Mouse (Mus musculus) heart, adult 11 months (tissue): ENCODE data around the gene Pla2g15.

Experiments
- DNase-seq: peaks from one replicate; pipeline ENCODE4 v3.0.0; 2022

Pla2g15 gene

DNA sequence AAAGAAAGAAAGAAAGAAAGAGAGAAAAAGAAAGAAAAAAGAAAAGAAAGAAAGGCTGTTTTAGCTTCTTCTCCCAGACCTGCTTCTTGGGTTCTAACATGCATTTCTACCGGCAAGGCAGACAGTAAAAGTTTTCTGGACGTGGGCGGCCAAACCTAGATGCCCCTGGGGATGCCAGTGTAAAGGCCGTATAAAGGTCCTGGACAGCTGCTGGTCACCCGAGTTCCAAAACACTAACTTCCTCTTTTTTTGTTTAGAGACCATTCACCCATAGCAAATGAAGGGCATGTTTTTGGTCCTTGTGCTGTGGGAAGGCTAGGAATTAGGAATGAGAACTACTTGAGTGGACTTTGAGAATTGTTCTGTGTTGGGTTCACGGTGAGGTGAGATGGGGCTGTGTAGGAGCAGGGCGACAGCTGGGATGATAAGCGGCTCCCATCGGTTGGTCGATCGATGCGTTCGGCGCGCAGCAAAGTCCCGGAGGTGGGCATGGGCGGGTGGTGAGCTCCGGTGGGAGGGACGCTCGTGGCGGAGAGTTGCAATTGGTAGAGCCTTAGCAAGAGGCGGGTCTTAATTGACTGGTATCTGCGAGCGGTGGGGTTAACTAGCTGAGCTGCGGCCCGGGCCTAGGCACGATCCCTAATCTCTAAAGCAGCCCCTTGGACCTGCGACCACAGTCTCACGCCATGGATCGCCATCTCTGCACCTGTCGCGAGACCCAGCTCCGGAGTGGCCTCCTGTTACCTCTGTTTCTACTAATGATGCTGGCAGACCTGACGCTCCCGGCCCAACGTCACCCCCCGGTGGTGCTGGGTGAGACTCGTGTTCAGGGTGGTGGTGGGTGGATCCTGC, at the start of gene Pla2g15:
Pla2g15 (plus strand) TSS at position 599 of the 852 bp plus-strand sequence.
- DNase-seq: peak; percentile 100

DNA sequence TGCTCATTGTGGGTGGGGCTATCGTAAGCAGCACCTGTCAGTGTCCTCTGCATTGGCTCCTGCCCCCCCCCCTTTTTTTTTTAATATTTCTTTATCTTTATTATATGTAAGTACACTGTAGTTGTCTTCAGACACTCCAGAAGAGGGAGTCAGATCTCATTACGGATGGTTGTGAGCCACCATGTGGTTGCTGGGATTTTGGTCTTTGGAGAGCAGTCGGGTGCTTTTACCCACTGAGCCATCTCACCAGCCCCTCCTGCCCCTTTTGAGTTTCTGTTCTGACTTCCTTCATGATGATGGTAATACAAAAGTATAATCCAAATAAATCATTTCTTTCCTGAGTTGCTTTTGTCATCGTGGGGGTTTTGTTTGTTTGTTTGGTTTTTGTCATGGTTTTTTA, 47.9 kb upstream of the Pla2g15 start:
- no peak for DNase-seq

DNA sequence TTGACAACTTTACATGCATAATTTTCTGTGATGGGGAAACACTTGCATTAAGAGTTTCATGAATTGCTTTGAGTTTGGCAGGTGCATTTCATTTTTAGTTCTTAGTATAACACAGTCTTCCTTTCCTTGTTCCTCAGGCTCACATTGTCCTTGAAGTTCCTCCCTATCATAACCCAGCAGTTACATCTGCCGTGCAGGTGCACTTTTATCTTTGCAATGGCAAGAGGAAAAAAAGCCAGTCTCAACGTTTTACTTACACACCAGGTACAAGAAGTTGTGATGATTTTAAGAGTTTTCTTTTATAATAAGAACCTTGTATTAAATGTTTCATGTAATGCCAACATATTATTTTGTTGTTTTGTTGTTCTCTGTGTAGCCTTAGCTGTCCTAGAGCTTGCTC, 46.3 kb upstream of the Pla2g15 start:
- DNase-seq: no peak

DNA sequence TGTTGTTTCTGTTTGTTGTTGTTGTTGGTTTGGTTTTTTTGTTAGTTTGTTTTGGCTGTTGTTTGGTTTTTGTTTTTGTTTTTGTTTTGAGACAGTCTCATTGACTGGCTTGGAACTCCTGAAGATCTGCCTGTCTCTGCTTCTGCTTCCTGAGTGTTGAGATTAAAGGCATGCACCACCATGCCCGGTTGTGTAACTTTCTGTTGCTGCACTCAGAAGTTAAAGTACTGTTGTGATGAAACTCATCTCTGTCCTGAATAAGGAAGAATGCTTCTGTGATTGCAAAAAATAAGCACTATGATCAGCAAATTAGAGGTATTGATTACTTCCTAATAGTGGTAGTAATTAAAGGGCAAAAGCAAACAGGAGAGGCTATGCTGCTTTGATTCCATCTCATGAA, 44.0 kb upstream of the Pla2g15 start:
- no peak for DNase-seq

DNA sequence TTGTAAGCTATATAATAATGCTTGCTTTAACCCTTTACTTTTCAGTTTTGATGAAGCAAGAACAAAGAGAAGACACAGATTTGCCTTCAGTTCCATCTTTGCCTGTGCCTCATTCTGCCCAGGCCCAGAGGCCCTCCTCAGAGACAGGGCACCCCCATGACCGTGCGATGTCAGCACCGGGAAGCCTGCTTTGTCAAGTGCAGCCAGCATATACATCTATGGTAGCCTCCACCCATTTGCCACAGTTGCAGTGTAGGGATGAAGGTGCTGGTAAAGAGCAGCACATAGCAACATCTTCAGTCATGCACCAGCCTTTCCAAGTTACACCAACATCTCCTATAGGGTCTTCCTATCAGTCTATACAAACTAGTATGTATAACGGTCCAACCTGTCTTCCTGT, 42.1 kb upstream of the Pla2g15 start:
- peak; percentile 91 for DNase-seq

DNA sequence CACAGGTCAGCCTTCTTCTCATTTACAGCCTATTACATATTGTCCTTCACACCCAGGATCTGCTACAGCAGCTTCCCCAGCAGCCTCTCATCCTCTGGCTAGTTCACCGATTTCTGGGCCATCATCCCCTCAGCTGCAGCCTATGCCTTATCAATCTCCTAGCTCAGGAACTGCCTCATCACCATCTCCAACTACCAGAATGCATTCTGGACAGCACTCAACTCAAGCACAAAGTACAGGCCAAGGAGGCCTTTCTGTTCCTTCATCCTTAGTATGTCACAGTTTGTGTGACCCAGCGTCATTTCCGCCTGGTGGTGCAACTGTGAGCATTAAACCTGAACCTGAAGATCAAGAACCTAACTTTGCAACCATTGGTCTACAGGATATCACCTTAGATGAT, 41.5 kb upstream of the Pla2g15 start:
- peak; percentile 95 for DNase-seq

DNA sequence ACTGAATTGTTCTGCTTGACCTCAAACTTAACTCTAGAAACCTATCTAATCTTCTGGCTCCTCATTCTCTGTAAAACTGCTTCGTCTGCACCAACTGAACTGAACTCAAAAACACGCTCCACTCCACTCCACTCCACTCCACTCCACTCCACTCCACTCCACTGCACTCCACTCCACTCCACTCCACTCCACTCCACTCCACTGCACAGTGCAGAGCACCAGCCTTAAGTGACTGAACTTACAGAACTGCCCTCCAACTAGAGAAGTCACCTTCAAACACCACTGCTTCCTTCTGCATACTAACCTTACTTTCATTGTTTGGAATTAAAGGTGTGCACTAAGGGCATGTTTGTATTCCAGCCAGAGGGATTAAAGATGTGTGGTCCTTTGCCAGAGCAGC, 38.2 kb upstream of the Pla2g15 start:
- peak; percentile 70 for DNase-seq

DNA sequence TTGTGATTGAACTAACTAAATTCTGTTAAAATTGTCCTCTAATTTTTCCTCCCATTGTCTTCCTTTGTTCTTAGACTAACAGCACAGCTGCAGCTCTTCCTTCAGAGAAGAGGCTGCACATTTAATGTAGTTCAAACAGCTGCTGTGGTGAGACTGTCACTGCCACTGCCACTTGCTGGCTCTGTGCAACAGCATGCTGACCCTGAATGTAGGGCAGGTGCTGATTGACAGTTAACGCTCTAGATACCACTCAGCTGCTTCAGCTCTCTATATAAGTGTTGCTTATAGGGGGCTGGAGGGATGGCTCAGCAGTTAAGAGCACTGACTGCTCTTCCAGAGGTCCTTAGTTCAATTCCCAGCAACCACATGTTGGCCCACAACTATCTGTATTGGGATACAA, 37.7 kb upstream of the Pla2g15 start:
- DNase-seq: peak; percentile 29

DNA sequence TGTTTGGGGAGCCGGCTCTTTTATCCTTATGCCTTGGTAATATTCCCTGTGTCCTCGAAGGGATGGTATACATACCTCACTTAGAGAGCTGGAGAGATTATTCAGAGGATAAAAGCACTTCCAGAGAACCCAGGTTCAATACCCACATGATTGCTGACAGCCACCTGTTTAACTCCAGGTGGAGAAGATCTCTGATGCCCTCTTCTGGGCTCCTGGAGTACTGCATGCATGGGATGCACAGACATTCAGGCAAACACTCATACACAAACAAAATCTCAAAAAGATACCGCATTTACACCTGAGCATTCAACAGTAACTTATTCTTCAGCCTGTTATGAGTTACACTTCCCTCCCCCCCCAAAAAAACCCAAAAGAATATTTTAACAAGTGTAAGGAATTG, 34.3 kb upstream of the Pla2g15 start:
- DNase-seq: no peak

DNA sequence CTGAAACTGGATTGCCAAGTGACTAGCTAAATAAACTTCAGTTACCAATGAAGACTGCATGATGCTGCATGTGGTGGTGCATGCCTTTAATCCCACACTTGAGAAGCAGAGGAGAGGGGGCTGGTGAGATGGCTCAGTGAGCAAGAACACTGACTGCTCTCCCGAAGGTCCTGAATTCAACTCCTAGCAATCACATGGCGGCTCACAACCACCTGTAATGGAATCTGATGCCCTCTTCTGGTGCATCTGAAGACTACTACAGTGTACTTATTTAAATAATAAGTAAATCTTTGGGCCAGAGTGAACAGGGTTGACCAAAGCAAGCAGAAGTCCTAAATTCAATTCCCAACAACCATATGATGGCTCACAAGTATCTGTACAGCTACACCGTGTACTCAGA, 26.8 kb upstream of the Pla2g15 start:
- no peak for DNase-seq

DNA sequence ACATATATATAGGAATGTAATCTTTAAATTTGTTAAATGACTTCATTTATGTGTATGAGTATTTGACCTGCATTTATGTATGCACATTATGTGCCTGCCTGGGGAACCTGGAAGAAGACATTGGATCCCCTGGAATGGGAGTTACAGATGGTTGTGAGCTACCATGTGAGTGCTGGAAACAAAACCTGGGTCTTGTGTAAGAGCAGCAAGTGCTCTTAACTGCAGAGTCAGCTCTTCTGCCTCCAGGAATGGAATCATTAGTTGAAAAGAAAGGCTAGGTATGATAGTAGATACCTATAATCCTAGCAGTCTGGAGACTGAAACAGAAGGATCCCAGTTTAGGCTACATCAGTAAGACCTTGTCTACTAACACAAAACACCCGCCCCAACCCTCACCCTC, 24.1 kb upstream of the Pla2g15 start:
- DNase-seq: peak; percentile 55

DNA sequence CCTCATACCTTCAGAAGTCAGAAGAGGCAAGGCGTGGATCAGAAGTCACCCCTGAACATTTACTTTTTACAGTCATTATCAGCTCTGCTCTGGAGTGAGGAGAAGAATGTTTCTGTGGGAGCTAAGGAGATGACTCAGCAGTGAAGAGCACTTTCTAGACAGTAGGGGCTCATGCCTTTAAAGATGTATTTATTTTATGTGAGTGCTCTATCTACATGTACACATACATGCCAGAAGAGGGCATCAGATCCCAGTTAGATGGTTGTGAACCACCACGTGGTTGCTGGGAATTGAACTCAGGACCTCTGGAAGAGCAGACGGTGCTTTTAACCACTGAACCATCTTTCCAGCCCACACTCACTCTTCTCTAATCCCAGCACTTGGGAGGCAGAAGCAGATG, 23.1 kb upstream of the Pla2g15 start:
- peak; percentile 72 for DNase-seq

DNA sequence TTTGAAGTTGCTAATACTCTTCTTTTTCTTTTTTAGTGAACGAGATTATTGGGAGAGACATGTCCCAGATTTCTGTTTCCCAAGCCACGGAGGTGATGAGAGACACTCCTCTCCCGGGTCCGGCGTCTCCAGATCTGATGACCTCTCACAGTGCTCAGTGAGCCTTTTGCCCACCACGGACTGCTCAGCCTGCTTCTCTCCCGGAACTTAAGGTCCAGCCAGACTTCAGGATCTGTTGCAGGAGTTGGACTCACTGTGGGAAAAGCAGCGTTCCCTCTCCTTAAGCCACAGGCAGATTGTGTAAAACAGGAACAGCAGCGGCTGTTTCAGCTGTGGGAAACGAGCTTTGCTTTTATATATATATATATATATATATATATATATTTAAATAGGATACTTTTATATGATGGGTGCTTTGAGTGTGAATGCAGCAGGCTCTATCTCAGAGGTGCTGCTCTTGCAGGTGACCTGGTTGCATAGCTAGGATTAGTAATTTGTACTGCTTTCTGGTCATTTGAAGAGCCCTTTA, 22.3 kb upstream of the Pla2g15 start:
- peak; percentile 94 for DNase-seq

DNA sequence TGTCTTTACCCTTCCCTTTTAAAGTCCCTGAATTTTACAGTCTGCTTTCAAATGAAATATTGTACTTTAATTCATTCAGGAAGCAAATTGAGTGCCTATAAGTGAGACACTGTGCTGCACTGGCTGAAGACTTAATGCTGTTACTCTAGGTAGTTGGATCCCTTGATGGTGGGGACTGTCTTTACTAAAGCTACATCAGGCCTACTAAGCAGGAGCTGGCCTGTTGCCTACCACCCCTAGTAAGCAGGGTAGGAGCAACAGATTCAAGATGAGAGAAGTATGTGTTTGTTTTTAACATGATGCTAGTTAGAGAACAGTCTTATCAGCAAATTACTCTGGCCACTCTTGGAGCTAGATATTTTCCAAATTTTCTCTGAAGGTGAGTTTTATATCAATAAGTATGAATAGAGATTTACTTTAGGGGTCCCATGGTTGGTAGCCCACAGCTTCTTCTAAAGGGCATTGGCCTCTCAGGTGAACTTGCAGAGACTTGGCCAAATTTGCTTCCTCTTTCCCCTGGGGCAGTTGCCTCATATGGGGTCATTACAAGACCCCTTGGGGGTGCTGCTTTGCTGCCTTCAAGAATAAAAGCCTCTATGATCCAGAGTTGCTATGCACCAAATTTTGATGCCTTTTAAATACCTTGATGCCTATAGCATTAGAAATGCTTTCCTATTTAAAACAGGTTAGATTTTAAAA, 20.8 kb upstream of the Pla2g15 start:
- DNase-seq: peak; percentile 95

DNA sequence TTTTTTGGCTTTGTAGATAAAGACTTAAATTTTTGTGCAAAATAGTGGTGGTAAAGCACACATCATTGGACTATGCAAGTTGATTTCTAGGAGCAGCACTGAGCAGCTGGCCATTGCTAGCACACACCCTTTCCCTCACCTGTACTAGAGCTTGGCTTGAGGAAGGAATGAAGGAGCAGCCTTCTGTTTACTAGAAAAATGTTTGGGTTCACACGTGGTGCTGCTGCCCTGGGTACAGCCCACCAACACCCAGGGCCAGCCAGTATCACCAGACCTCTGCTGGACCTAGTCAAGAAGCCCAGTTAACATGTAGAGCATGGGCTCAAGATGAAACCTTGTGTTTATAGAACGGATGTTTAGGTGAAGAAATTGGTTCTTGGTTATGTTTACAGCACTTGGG, 20.2 kb upstream of the Pla2g15 start:
- peak; percentile 92 for DNase-seq

DNA sequence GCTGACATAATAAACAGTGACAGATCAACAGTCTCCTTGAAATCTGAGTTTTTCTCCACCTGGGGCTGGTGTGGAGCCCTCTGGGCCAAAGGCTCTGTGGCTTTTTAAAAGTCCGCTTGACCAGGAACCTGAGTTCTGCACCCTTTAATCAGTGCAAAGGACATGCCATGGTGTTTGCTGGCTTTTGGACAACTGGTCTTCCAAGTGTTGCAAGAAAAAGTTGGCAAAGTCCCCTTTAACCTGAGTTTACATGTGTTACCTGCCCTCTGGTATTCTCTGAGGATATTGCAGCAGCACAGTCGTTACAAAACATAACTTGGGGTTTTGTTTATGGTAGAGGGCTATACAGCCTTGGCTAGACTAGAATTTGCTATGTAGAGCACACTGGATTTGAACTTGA, 19.7 kb upstream of the Pla2g15 start:
- DNase-seq: no peak

DNA sequence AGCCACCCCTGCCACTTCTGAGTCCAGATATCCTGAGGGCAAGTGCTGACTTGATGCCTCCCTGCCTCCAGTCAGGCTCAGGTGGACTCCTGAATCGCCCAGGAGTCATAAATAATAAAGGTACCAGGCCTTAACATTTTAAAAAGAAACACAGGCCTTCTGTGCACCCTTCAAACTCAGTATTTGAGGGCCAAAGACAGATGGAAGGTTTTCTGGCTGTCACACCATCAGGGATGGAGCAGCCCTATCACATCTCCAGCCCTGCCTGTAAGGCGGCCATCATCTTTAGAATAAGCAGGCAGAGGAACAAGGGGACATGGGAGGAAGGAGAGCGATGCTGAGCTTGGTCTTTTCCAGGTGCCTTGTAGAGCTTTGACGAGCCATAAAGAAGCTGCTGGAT, 19.2 kb upstream of the Pla2g15 start:
- DNase-seq: peak; percentile 83

DNA sequence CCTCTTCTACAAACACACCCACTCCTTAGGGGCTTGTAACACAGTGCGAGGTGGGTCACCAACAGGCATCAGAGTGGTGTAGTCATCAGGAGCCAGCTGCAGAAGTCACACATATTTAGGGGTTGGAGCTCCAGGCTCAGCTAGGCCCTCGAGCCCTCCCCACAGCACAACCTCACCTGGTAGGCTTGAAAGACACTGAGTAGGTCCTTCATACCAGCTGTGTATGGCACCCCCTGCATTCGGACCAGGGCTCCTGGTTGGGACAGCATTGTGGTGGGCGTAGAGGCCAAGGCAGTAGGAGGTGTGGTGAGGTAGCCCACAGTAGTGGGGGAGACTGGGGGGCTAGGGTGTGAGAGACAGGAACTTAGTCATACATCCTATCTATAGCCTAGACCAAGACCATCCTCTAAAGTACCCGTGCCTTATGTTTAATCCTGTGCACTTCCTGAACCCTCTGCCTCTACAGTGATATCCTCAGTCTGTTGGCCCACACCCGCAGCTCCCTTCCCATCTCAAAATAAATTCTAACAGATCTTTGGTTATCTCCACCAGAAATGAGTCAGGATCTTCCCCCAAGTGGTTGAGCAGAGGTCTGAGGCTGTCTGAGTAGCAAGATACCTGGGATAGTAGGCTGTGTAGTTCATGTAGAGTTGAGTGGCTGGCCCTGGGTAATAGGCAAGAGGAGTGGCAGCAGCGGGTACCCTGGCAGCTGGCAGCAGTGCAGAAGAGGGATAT, 18.5 kb upstream of the Pla2g15 start:
- DNase-seq: peak; percentile 76

DNA sequence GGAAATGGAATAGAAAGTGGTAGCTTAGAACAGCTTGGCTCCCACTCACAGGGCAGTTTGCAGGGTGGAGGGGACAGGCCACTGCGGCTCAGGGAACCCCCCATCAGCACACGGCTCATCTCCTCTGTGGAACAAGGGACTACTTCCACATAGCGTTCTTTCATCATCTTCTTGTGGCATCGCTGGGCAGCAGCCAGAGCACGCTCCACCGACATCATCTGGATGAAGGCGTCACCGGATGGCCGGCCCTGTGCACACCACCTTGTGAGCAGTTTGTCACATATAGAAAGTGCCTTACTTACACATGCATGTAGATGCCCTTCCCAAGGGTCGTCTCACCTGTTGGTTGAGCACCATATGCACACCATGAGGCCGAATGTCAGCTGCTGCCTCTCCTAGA, 17.8 kb upstream of the Pla2g15 start:
- peak; percentile 89 for DNase-seq

DNA sequence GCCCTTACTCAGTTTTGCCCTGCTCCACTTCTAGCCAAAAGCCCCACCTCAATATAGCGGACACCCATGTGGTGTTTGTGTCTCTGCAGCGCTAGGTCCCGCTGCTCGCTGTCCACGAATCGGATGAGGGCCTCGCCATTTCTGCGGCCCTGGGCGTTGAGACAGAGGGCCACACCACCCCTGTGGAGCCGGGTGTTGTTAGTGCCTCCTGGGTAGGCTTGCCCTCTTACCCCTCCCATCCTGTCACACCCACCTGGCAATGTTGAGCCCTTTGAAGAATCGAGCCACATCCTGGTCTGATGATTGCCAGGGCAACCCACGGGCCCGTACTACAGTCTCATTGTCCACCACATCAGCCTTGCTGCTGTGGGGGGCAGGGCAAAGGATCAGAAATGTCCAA, 16.7 kb upstream of the Pla2g15 start:
- peak; percentile 92 for DNase-seq

DNA sequence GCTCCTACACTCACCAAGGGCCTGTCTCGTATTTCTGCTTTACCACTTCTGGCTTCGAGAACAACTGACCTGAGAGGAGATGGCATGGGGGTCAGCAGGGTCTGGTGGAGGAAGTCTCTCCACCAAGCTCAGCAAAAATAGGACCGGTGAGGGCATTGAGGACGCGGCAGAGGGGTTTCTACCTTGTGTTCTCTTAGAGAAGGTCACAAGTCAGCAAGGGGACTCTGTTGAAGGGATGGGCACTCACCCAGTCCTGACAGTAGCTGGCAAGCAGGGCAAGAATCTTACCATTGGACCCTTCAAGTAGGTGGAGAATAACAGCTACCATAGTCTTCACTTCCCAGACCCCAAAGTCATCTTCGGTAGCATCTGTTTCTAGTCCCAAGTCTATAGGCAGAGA, 16.3 kb upstream of the Pla2g15 start:
- DNase-seq: peak; percentile 80

DNA sequence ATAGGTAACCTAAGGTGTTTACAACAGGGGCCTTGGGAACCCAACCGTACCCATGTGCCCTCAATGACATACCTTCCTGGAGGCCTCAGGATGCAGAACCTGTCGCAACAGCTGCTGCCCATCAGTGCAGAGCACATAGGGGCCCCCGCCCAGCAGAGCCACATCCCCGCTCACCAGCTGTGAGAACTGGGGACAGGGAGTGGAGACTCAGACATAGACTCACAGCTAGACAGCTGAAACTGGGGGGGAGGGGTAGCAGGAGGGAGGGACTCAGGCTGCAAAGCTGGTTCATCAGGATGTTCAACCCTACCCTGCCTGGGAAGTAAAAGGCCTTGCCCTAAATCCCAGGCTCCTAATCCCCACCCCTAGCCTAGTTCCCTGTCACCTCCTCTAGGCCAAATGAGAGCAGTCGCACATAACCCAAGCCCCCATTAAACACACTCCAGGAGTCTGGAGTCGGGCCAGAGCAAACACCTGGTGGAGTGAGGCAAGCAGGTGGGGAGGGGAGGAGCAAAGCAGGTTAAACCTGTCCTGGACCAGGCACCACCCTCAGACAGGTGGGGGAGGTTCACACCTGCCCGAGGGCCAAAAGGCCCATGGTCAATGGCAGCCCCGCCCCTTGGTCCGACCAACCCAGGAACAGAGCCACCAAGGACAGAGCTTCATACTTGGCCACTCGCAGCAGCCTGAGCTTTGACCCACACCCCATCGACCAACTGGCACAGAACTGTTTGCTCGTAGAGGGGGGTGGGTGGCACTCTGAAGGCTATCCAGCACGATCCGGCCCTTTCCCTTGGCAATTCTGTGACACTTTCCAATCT, 15.2 kb upstream of the Pla2g15 start:
- DNase-seq: peak; percentile 91

DNA sequence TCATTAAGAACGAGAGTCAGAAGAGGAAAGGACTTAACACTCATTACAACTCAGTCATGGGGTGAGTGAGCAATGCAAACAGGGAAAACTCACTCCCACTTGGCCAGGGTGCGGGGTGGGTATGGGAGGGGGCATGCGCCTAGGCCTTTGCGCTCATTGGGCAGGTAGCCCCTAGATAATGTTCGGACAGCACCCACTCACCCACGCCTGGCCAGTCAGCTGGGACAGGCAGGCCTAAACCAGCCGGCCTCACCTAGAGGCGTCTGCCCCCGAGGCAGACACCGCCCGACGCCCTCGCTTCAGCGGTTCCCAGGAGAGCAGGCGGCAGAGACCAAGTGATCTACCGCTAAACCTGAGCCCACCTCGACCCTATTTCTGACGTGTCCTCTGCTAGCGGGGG, 14.5 kb upstream of the Pla2g15 start:
- DNase-seq: peak; percentile 88
